Mouse (Mus musculus): Measurements from ENCODE around the gene Tmprss2. TPM values are rescaled to one million over a fixed set of nuclear protein-coding genes. Genes with fewer than 3 reads are reported as not detected.

Gene Tmprss2
- total RNA-seq, 2 experiments from 2014 or later: not detected

Other genes starting within 250 kb of the Tmprss2 start
- 1 to 10 TPM; 1.4 to 1.8 TPM for gene Mx1, start 148.3 kb downstream of the Tmprss2 start, total RNA-seq (2021)
- not detected for gene Fam3b, start 96.4 kb downstream of the Tmprss2 start, total RNA-seq (2021)
- under 1 TPM; 0.27 to 0.52 TPM for gene Ripk4, start 152.6 kb upstream of the Tmprss2 start, total RNA-seq (2021)
- 10 to 100 TPM; 17.0 to 26.0 TPM for gene Prdm15, start 240.7 kb upstream of the Tmprss2 start, total RNA-seq (2021)

Data from left cerebral cortex, postnatal 36 days (tissue).